Mouse (Mus musculus) heart, postnatal 10 days (tissue): Measurements from ENCODE around the gene Macrod1. TPM values are rescaled to one million over a fixed set of nuclear protein-coding genes. Genes with fewer than 3 reads are reported as not detected.

Source experiments
- DNase-seq, 2 experiments: peaks; one replicate each; pipeline ENCODE4 v3.0.0; 2021
- intact Hi-C: fragments of 180-260 bp; cut with DNase I; formaldehyde crosslinking; loops from one replicate; pipeline ENCODE4 v1.15.1; 2025
- total RNA-seq, 2 experiments: library from RNA; stranded (reverse); gene quantifications; 2 replicates each; pipeline ENCODE4 v1.2.3; 2021

The Macrod1 gene
- total RNA-seq, 2 experiments from 2014 or later, result 168 to 172 TPM

DNA sequence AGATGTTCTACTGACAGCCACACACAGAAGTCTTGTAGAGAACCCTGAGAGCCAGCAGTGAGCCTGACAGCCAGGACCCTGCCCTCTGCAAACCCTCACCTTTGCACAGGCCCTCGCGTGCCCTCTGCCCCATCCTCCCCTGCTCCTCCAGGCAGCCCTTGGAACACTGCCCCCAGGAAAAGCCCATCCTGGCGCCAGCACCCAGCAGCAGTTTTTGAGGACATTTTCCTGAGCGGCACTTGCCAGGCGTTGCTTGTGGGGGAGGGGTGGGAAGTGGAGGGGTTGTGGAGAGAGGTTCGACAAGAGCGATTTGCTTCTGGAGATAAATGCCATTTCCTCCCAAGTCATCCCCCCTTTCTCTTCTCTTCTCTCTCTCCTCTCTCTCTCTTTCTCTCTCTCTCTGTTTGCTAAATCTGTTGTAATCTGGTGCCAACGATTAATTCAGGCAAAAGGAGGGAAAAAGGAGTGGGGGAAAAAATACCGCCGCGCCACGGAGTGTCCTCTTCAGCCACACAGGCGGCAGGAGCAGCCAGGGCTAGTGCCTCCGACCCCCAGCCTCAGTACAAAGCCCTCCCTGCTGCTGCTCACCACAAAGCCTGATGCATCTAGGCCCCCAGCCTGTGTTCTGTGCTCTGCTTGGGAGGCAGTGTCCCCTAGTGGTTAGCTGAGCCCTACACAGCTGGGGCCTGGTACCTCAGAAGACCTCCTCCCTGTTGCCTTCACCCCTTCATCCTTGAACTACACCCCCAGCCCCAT, 103.7 kb downstream of the Macrod1 start:
- intact Hi-C loops, result loop anchor here (1.0 kb wide), 1 partner anchor 92 kb away; no protein-coding TSS in a partner anchor
- peak in 1 of 2 experiments; percentile 61 for DNase-seq

DNA sequence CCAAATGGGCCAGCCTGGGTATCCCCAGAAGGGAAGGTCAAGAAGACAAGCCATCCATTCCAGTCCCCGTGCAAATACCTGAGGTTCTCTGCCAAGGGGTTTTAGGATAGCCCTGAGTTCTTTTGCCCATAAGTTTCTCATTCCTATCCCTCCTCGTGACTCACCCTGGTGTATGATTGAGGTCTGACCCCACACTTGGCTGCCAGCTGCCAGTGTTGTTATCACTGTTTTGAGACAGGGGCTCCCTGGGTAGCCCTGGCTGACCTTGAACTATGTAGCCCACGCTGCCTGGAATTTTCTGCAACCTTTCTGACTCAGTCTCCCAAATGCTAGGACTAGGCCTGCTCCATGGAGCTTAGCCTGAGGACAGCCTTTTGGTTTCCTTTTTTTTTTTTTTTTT, 104.5 kb downstream of the Macrod1 start:
- DNase-seq, result no peak
- intact Hi-C loops, result no loop called here

DNA sequence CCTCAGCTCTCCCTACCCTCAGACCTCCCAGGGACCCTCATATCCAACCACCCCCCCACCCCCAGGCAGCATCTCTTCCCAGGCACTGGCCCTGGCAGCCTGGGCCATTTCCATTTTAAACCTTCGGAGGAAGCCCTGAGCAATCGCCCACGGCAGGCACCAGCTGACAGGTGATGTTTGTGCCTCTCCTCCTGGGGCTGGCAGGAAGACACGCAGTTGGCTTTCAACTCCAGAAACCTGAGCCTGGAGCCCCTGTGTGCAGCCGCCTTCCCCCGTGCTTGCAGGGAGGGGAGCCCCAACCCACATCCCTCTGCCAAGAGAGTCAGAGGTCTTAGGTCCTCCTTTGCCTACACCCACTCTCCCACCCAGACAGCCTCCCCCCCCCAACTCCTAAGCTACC, 107.6 kb downstream of the Macrod1 start:
- DNase-seq, result no peak
- intact Hi-C loops, result no loop called here

DNA sequence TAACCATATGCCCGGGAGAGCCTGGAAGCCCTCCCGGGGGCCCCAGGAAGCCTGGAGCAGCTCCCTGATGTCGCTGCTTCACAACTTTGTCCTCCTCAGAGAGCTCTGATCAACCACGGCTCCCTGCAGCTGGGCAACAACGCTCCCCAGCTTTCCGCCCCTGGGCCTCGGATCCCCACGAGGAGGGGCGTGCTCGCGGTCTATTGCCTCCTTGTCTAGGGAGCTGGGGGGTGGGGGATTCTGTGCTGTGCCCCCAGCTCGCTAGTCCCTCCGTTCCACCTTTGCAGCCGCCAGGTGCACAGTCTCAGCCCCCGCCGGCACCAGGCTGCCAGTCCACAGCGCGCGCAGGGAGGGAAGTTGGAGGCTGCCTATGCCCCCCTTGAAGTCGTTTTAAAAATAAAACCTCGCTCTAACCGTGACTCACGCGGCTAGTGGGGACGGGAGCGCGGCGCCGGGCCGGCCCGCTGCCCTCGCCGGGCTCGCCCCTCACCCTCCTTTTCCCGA, 108.3 kb downstream of the Macrod1 start:
- intact Hi-C loops, result no loop called here
- DNase-seq, result no peak

DNA sequence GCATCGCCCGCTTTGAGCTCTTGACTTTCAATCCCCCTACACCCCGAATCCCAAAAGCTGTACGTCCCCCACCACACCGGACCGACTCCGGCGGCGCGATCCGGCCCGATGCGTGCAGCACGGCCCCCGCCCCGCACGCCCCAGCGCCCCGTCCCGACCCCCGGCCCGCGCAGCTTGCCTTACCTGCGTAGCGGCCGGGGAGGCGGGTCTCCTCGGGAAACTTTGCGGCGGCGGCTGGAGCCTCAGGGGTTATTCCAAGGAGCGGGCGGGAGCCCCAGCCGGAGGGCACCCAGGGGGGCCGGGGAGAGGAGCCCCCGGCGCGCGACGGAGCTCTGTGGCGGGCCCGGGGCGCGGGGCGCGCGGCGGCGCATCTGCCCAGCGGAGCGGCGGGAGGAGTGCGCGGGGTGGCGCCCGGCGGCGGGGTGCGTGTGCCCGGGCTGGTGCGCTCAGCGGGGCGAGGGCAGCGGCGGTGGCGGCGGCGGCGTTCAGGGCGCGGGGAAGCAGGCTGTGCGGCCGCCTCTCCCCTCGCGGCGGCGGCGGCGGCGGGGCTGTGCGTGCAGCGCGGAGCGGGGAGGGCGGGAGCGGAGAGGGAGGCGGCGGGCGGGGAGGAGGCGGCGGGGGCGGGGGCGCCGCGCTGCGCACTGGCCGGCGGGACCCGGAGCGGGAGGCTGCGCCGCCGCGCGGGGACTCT, 109.0 kb downstream of the Macrod1 start:
- intact Hi-C loops, result loop anchor here (2.0 kb wide), 1 partner anchor 33 kb away; no protein-coding TSS in a partner anchor
- no peak for DNase-seq

DNA sequence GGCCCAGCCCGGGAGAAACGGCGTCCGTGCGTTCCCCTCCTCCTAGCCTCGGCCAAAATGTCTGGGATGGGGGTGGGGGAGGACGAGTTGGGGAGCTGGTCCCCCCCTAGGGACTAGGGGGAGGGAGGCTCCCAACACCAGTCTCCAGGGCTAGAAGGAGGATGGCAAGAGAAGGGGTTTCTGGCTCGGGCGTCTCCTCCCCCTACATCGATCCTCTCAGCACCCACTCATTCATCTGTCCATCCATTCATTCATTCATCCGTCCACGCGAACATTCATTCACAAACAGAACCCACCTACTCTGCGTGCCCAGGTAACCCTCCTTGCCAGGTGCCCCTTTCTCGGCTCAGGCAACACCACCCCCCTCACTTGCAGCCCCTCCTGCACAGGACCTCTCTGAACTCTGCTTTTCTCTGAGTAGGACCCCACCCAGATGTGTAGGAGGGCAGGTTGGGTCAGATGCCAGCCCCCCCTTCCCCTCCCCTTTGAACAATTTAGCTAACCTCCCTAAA, 109.6 kb downstream of the Macrod1 start:
- intact Hi-C loops, result loop anchor here (2.0 kb wide), 1 partner anchor 33 kb away; no protein-coding TSS in a partner anchor
- no peak for DNase-seq

DNA sequence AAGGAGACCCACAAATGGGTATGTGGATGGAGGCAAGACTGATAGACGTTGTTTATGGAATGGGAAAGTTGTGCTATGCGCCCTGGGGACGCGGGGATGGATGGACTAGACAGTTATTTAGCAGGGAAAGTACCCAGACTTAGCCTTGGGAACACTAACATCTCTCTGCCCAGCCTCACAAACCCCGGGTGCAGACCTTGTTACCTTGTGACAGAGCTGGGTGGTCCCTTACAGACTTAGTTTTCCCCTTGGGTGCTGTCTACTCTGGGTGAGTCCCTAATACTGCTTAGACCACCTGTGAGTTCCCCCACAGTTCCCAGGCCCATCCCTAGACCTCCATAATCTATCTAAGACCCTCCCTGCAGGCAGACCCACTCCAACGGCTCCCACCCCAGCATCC, 110.2 kb downstream of the Macrod1 start:
- DNase-seq, result no peak
- intact Hi-C loops, result loop anchor here (2.0 kb wide), 1 partner anchor 32 kb away; no protein-coding TSS in a partner anchor

DNA sequence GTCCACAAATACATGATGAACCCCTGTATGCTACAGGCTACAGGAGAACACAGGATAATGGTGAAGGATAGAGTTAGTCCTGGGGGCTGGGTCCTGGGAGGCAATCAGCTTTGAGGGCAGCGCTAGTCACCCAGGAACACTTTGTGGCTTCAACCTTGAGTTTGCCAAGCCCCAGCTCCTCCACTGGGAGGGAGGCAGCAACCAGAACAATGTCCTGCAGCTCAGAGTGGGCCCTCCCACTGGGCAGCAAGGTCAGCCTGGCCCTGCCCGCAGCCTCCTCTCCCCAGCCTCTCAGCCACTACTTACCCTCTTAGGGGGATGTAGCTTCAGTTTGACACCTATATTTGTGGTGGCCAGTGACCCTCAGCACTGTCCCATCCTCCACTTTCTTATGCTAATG, 111.8 kb downstream of the Macrod1 start:
- intact Hi-C loops, result no loop called here

DNA sequence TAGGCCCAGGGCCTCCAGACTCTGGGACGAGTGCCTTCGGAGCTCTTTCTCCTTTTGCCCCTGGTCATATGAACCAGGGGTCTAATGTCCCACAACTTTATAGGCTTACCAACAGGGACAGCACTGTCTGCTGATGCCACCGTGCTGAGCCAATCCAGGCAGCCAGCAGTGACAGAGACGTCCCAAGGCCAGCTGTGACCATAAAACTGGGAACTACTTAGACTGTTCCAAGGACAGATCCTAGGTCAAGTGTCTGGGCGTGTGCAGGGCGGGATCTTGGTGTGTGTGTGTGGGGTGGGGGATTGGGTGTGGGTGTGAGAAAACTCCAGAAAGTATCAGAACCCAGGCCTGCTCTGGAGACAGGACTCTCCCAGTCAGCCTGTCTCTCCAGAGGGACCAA, 114.3 kb downstream of the Macrod1 start:
- no peak for DNase-seq
- intact Hi-C loops, result no loop called here

More for the DNA sequence above, 111.8 kb downstream of the Macrod1 start:
- DNase-seq, result no peak

DNA sequence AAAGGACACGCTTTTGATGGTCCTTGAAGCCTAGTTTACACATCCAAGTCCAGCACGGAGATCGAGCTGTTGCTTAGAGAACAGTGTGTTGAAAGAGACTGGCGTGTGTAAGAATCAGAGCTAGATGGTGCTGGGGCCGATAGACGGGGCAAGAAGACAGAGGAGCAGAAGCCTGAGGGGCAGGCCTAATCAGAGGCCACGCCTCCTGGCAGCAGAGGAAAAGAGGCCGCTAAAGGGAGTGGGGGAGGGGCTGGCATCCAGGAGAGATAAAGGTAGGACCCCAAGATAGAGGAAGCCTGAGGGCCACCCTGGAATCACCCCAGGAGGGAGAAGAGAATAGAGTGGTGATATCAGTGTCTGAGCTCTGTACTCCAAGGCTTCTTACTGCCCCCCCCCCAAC, 114.8 kb downstream of the Macrod1 start:
- intact Hi-C loops, result no loop called here
- DNase-seq, result no peak

DNA sequence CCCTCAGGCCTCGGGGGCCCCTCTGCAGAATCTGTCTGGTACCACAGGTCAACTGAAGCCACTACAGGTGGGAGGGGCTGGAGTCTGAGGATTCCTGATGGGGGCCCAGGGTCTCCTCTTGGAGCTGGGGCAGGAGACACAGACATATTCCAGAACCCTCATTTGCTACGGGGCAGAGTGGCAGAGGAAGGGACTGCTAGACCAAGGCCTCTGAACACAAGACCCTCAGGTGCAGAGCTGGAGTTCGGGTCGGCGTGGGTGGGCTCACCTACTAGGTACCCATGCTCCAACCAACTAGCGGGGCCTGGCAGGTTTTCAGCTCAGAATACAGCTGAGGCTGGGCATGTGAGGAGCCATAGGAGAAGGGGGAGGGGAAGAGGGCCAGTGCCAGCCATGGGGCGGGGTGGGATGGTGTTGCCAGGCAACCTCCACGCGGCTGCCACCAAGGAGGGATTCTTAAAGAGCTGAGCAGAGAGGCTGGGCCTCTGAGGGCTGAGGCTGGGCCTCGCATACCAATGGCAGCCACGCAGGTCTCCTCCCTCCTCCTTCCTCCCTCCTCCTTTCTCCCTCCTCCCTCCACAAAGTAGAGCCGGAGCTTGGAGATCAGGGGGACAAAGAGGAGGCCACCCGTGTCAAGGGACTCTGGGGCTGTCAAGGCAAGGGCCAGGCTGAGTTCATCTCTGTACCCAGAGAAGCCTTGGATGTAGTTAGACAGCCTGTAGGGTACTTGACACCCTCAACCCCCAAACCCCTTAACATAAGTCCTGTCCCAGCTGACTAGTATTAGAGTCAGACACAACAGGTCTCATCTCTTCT, 115.6 kb downstream of the Macrod1 start:
- intact Hi-C loops, result no loop called here
- DNase-seq, result no peak

DNA sequence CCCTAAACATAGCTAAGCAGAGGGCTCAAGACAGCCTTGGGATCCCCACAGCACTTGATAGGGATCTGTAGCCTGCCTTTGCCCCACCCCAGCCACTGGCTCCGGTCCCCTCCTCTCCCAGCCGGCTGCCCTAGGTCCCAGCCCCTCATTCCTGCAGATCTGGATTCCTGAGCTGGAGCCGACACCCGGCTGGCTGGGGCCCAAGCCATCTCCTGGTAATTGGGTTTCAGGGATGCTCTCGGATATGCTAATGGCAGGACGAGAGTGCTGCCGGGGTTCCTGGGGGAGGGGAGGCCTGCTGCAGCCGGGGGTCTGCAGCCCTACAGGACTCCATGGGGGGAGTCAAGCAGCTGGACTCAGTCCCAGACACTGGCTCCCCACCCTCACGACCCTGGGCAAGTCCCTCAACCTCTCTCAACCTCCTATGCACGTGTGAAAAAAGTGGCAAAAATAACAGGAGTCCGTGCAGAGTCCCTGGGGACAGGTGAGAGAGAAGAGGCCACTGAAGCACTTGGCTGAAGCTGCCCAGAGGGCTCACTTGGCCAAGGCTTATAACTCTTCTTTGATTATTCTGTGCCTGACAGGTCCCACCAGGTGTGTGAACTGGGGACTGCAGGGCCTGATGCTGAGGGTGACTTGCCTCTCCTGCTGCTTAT, 119.6 kb downstream of the Macrod1 start:
- DNase-seq, result no peak
- intact Hi-C loops, result no loop called here

DNA sequence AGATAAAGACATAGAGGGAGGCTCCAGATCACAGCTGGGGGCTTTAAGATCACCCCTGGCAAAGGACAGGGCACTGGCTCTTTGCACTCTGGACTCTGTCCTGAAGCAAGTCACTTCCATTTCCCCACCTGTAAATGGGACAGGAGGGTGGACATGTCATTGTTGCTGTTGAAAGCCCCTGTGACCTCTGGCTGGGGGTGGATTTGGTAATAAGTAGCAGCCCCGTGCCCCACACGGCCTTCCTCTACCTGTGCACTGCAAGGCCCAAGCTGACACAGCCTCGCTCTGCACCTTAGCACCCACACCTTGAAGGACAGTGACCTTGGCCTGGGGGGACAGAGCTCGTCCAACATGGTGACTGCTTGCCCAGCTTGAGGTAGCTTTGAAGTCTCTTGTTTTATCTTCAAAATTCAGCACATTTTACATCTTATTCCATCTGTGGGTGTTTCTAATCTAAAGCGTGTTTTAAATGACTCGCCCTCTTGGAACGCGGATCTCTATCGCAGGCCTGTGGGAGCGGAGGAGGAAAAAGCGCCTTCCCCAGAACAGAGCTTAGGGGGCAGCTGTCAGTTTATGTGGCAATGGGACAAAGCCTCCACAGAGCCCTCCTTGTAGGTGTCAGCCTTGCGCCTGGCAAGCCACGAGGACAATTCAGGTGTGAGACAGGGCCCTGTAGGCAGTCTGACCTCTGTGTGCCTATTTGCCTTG, 121.3 kb downstream of the Macrod1 start:
- no peak for DNase-seq
- intact Hi-C loops, result no loop called here

DNA sequence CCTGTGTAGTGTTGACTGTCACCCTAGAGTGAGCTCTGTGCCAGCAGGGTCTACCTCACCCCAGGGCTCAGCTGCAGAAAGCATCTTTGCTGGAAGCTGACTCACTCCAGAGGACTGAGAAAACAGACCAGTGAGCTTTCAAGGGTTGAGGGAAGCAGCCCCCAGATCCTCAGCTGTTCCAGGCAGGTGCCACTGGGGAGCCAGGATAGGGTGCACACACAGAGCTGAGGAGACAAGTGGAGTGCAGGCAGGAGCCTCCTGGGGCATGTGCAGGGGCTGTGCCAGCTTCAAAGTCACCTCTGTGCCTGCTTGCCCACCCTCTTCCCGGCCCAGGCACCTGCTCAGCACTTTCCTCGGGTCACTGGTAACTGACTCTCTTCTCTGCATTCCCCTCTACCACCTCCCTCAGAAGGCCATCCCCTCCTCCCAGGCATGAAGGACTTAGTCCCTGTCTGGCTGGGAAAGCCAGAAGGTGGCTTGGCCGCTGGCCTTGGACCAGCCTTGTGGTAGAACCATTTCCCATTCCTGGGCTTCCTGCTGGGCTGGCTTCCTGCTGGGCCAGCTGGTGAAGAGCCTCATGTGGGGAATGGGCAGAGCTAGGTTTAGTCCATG, 122.3 kb downstream of the Macrod1 start:
- intact Hi-C loops, result no loop called here
- no peak for DNase-seq

DNA sequence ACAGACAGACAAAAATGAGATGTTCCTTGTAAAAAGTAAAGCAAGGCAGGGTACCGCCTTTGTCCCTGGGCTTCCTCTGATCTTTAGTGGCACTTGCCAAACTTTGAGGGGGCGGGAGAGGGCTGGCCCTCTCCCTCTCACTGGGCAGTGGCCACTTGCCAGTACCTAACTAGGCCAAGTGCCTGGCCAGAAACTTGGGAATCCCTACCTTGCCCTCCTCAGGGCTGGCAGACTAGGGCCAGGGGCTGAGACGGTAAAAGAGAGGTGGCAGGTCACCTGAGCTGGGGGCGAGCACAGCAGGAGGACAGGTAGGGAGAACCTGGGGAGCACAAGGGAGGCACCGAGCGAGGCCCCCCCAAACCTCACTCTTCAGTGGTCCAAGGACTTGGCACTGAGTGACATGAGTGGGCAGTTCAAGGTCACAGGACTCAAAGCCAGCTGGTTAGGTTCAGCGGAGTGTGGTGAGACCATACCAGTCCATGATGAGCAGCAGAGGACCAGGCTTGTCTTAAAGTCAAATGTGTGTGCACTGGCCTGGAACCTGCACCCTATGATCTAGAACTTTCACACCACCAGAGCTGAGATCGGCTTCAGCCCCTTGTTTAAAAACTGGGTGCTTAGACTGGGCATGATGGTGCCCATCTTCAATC, 124.3 kb downstream of the Macrod1 start:
- DNase-seq, result peak; percentile 34 to 41
- intact Hi-C loops, result no loop called here

DNA sequence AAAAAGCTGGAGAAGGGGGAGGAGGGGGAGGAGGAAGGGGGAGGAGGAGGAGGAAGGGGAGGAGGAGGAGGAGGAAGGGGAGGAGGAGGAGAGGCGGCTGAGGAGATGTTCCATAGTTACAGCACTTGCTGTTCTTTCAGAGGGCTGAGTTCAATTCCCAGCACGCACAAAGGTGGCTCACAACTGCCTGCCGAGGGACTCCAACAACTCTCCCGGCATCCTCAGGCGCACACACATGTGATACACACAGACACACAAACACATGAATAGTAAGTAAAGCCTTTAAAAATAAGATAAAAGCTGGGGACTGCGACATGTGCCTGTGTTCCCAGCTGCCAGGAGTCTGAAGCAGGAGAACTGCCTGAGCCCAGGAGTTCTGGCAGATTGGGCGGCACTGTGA, 124.9 kb downstream of the Macrod1 start:
- DNase-seq, result no peak
- intact Hi-C loops, result no loop called here

DNA sequence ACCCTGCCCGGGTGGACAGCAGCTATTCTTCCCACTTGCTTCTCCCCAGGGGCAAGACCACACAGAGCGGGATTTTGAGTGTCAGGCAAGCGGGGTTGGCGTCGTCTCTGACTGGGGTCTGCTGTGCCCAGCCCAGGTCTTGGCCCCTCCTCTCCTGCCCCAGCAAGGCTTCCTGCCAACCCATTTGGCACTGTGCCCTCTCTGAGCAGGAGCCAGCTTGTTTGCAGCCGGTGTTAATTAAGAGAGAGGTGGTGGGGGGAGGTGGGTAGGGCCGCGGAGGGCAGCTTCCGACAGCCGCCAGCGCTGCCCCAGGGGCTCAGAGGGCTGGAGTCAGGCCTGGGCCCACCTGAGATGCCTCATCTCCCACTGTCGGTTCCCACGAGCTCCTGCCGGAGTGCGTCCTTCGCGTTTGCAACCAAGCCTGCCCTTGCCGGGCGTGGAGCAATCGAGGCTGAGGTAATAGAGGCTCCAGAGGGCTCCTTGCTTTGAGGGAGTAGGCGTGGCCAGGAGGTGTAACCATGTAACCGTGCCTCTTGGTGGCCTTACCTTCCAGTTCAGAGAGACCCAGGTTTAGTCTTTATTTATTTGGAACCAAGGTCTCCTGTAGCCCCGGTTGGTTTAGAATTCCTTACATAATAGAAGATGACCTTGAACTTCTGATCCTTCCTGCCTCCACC, 125.8 kb downstream of the Macrod1 start:
- intact Hi-C loops, result no loop called here
- peak; percentile 71 to 76 for DNase-seq

DNA sequence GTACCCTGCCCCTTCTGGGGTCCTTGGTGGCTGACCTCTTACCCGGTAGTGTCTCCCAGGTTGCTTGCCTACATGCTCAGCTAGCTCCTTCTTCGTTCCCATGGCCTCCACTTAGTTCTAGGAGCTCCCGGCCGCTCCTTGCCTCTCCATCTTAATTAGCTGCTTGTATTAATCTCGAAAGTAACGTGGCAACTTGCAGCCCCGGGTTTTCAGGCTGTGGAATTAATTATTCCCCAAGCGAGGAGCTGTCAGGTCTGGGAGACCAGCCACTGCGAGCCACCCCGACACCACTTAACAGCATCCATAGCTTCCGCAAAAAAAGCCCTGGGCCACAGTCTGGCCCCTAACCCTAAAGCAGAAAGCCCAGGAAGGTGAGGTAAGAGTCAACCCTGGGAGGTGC, 126.8 kb downstream of the Macrod1 start:
- intact Hi-C loops, result no loop called here
- DNase-seq, result no peak
